Mouse (Mus musculus) CH12.LX (cell line): ENCODE results near the gene Hnrnpr. TPM values are rescaled to one million over a fixed set of nuclear protein-coding genes. Genes with fewer than 3 reads are reported as not detected.

Source experiments
- DNase-seq: peaks from one replicate; pipeline ENCODE4 v3.0.0-alpha.2; 2013; ENCODE audit errors: extremely low read depth
- H3K27ac ChIP-seq: 2 replicates; pipeline ENCODE4 v1.5.1; 2012; ENCODE audit warnings: low read depth, mild to moderate bottlenecking, control low read depth, moderate library complexity; ENCODE audit not compliant: insufficient read depth
- H3K27me3 ChIP-seq: replicated peaks from 2 replicates; pipeline ENCODE3; 2012; ENCODE audit warnings: inconsistent platforms
- H3K36me3 ChIP-seq, 2 experiments: replicated peaks in 1 of 2; 2 replicates each; pipeline versions ENCODE3 to v1.6.1; 2012; ENCODE audit warnings: inconsistent platforms in 1 of 2, low read length in 1 of 2, mild to moderate bottlenecking in 1 of 2, mixed read lengths in 1 of 2, moderate library complexity in 1 of 2; ENCODE audit not compliant: control insufficient read depth in 1 of 2, insufficient read depth in 1 of 2
- H3K4me1 ChIP-seq, 2 experiments: 2 replicates each; pipeline ENCODE4 v1.6.1; 2012; ENCODE audit warnings: inconsistent platforms in 1 of 2, moderate library complexity in 1 of 2; ENCODE audit not compliant: insufficient read depth in 2 of 2, control insufficient read depth in 1 of 2
- H3K4me2 ChIP-seq: 2 replicates; pipeline ENCODE4 v1.6.1; 2012; ENCODE audit warnings: low read depth, mild to moderate bottlenecking, control low read depth; ENCODE audit not compliant: poor library complexity, insufficient read depth, severe bottlenecking
- H3K4me3 ChIP-seq, 3 experiments: fragments of 150-350 bp in 1 of 3; sonication (generic) in 1 of 3; replicated peaks in 1 of 3; 2 replicates each; pipeline versions ENCODE3 to v1.5.1; 2011 to 2012; ENCODE audit warnings: low read depth in 2 of 3, low read length in 2 of 3, mild to moderate bottlenecking in 2 of 3, moderate library complexity in 2 of 3, control low read depth in 1 of 3, improper control_type of control experiment in 1 of 3, inconsistent platforms in 1 of 3, mixed read lengths in 1 of 3; ENCODE audit not compliant: poor library complexity in 1 of 3
- H3K79me2 ChIP-seq: replicated peaks from 2 replicates; pipeline ENCODE4 v1.6.1; 2012; ENCODE audit warnings: mild to moderate bottlenecking, moderate library complexity; ENCODE audit not compliant: control insufficient read depth, poor library complexity, insufficient read depth, severe bottlenecking; ENCODE audit errors: extremely low read depth
- H3K9ac ChIP-seq: 2 replicates; pipeline ENCODE4 v1.6.1; 2012; ENCODE audit warnings: low read depth, mild to moderate bottlenecking, control low read depth, moderate library complexity; ENCODE audit not compliant: insufficient read depth
- H3K9me3 ChIP-seq: replicated peaks from 2 replicates; pipeline ENCODE3; 2012; ENCODE audit warnings: low read length, inconsistent platforms, mixed read lengths
- CHD1 ChIP-seq: IDR thresholded peaks from 2 replicates; pipeline ENCODE4 v1.6.1; 2012; ENCODE audit warnings: low read depth, low read length, improper control_type of control experiment, inconsistent platforms
- CHD2 ChIP-seq: IDR thresholded peaks from 2 replicates; pipeline ENCODE4 v1.6.1; 2011; ENCODE audit warnings: low read length, improper control_type of control experiment
- CTCF ChIP-seq, 2 experiments: IDR thresholded peaks in 1 of 2; conservative IDR thresholded peaks in 1 of 2; 2 replicates each; pipeline ENCODE4 v1.5.1; 2011 to 2012; ENCODE audit warnings: low read depth in 2 of 2, low read length in 2 of 2, improper control_type of control experiment in 1 of 2, inconsistent platforms in 1 of 2, mild to moderate bottlenecking in 1 of 2, moderate library complexity in 1 of 2
- E2F4 ChIP-seq: IDR thresholded peaks from 2 replicates; pipeline ENCODE4 v1.6.1; 2011; ENCODE audit warnings: low read depth, low read length, improper control_type of control experiment; ENCODE audit not compliant: insufficient replicate concordance
- ELF1 ChIP-seq: IDR thresholded peaks from 2 replicates; pipeline ENCODE4 v1.6.1; 2014; ENCODE audit warnings: low read depth, mild to moderate bottlenecking, inconsistent platforms, low read length, improper control_type of control experiment
- EP300 ChIP-seq: IDR thresholded peaks from 2 replicates; pipeline ENCODE4 v1.6.1; 2011; ENCODE audit warnings: low read length, improper control_type of control experiment
- GABPA ChIP-seq: IDR thresholded peaks from 2 replicates; pipeline ENCODE4 v1.6.1; 2012; ENCODE audit warnings: low read depth, low read length, improper control_type of control experiment, inconsistent platforms; ENCODE audit not compliant: insufficient replicate concordance
- JUN ChIP-seq: IDR thresholded peaks from 2 replicates; pipeline ENCODE4 v1.6.1; 2011; ENCODE audit warnings: low read depth, mild to moderate bottlenecking, low read length, improper control_type of control experiment, moderate library complexity; ENCODE audit not compliant: insufficient read depth
- KAT2A ChIP-seq: IDR thresholded peaks from 2 replicates; pipeline ENCODE4 v1.6.1; 2012; ENCODE audit warnings: low read length, improper control_type of control experiment, inconsistent platforms; ENCODE audit not compliant: insufficient replicate concordance
- MAFK ChIP-seq: IDR thresholded peaks from 2 replicates; pipeline ENCODE4 v1.6.1; 2011; ENCODE audit warnings: low read length, improper control_type of control experiment; ENCODE audit not compliant: insufficient replicate concordance
- MAX ChIP-seq: IDR thresholded peaks from 2 replicates; pipeline ENCODE4 v1.6.1; 2011; ENCODE audit warnings: low read length, improper control_type of control experiment
- MEF2A ChIP-seq: IDR thresholded peaks from 2 replicates; pipeline ENCODE4 v1.6.1; 2014; ENCODE audit warnings: low read depth, mild to moderate bottlenecking, inconsistent platforms, low read length, improper control_type of control experiment, borderline replicate concordance
- MYC ChIP-seq: IDR thresholded peaks from 2 replicates; pipeline ENCODE4 v1.6.1; 2011; ENCODE audit warnings: low read depth, mild to moderate bottlenecking, improper control_type of control experiment, low read length
- POLR2AphosphoS2 ChIP-seq: IDR thresholded peaks from 2 replicates; pipeline ENCODE4 v1.6.1; 2011; ENCODE audit warnings: low read depth, low read length, improper control_type of control experiment
- RAD21 ChIP-seq: IDR thresholded peaks from 2 replicates; pipeline ENCODE4 v1.6.1; 2011; ENCODE audit warnings: low read depth, mild to moderate bottlenecking, low read length, improper control_type of control experiment, moderate library complexity
- RCOR1 ChIP-seq: conservative IDR thresholded peaks from 2 replicates; pipeline ENCODE4 v1.6.1; 2012; ENCODE audit warnings: low read depth, mild to moderate bottlenecking, inconsistent platforms, low read length, improper control_type of control experiment
- SIN3A ChIP-seq: IDR thresholded peaks from 2 replicates; pipeline ENCODE4 v1.6.1; 2012; ENCODE audit warnings: low read length, improper control_type of control experiment, inconsistent platforms
- TCF12 ChIP-seq: IDR thresholded peaks from 2 replicates; pipeline ENCODE4 v1.6.1; 2014; ENCODE audit warnings: low read depth, mild to moderate bottlenecking, inconsistent platforms, low read length, improper control_type of control experiment
- UBTF ChIP-seq: IDR thresholded peaks from 2 replicates; pipeline ENCODE4 v1.6.1; 2012; ENCODE audit warnings: low read depth, mild to moderate bottlenecking, inconsistent platforms, low read length, improper control_type of control experiment, moderate library complexity
- USF2 ChIP-seq: conservative IDR thresholded peaks from 2 replicates; pipeline ENCODE4 v1.6.1; 2011; ENCODE audit warnings: low read depth, low read length, improper control_type of control experiment
- ZC3H11A ChIP-seq: IDR thresholded peaks from 2 replicates; pipeline ENCODE4 v1.6.1; 2012; ENCODE audit warnings: low read depth, mild to moderate bottlenecking, inconsistent platforms, low read length, improper control_type of control experiment
- ZKSCAN1 ChIP-seq: IDR thresholded peaks from 2 replicates; pipeline ENCODE4 v1.6.1; 2012; ENCODE audit warnings: low read depth, inconsistent platforms, low read length, improper control_type of control experiment, borderline replicate concordance
- ZMIZ1 ChIP-seq: IDR thresholded peaks from 2 replicates; pipeline ENCODE4 v1.6.1; 2012; ENCODE audit warnings: low read depth, mild to moderate bottlenecking, inconsistent platforms, low read length, improper control_type of control experiment
- ZNF384 ChIP-seq: IDR thresholded peaks from 2 replicates; pipeline ENCODE4 v1.6.1; 2012; ENCODE audit warnings: low read depth, low read length, improper control_type of control experiment, inconsistent platforms
- dilution Hi-C: fragments of 300-500 bp; cut with MboI; formaldehyde crosslinking; loops from 2 replicates; pipeline ENCODE4 v1.14.3; 2020; ENCODE audit warnings: low sequenced_read_pairs; ENCODE audit not compliant: extremely low pct_unique_long_range_greater_than_20kb, extremely low pct_ligation_motif_present
- in situ Hi-C: fragments of 300-500 bp; cut with MboI; formaldehyde crosslinking; loops from 3 replicates; pipeline ENCODE4 v1.14.3; 2019; ENCODE audit warnings: low sequenced_read_pairs, low pct_ligation_motif_present, low pct_unique_long_range_greater_than_20kb, mixed read lengths
- polyA plus RNA-seq: library from polyadenylated mRNA; unstranded; fragments of >175 nt; gene quantifications from 2 replicates; pipeline ENCODE4 v1.2.1, GENCODE M21; 2012; ENCODE audit warnings: low read depth; ENCODE audit not compliant: insufficient read length
- total RNA-seq, 2 experiments: library from RNA; depleted of rRNA; stranded (reverse); fragments of 300-350 nt in 1 of 2; fragments of >200 nt in 1 of 2; gene quantifications; 2 replicates each; pipeline ENCODE4 v1.2.3; 2012 to 2014

The Hnrnpr gene
- total and polyA plus RNA-seq, 3 experiments, result 65.6 to 130 (median 117) TPM

DNA sequence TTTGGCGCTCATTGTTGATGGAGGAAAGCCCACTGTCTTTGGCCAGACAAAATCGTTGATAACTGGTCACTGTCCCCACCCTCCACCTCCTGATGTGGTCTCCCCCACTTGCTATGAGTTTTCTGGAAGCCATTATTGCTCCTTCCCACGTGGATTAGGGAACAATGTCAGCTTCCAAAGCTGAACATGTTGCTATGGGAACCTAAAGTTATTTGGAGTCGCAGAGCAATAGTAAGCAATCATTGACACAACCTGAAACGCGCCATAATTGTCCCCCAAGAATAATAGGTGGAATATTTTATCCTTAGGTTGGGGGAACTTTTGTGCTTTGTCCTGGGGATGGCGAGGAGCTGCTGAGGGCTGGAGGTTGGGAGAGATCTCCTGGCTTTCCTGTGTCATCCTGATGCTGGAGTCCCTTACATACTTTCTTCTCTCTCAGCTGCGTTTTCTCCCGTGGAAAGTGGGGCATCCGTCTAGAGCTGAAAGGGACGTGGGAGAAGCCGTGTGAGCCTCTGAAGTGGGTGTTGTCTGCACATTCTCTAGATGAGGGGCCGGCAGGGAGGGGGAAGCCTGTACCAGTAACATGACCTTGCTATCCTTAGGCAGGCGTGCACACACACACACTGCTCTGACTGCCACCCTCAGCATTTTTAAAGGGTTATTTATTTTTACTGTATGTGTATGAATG is 62.9 kb downstream of the Hnrnpr start:
- no peak overlapping the region for H3K9ac ChIP-seq
- no peaks in the 10 kb centered on the region for H3K36me3 ChIP-seq
- no peaks in the 10 kb centered on the region for H3K79me2 ChIP-seq
- H3K27me3 ChIP-seq, result peaks cover 25% of the 10 kb centered on the region
- H3K9me3 ChIP-seq, result no peaks in the 10 kb centered on the region
- H3K27ac ChIP-seq, result no peak overlapping the region
- dilution Hi-C loops, result no loop called here
- TF ChIP-seq USF2 (no peak), GABPA (no peak), SIN3A (no peak), E2F4 (no peak), RCOR1 (no peak), ZC3H11A (no peak), MYC (no peak), RAD21 (no peak), ZKSCAN1 (no peak), MEF2A (no peak), CTCF (conservative IDR thresholded peaks at IDR 0.05 in 1 of 2, IDR thresholded peaks at IDR 0.05 in 1 of 2; ENCODE audit: low read depth in 2 of 2, low read length in 2 of 2) (no peak)
- H3K4me1 ChIP-seq, result no peaks in the 10 kb centered on the region
- in situ Hi-C loops, result no loop called here
- no peak overlapping the region for H3K4me2 ChIP-seq
- H3K4me3 ChIP-seq, result no peak overlapping the region
- no peak for DNase-seq

DNA sequence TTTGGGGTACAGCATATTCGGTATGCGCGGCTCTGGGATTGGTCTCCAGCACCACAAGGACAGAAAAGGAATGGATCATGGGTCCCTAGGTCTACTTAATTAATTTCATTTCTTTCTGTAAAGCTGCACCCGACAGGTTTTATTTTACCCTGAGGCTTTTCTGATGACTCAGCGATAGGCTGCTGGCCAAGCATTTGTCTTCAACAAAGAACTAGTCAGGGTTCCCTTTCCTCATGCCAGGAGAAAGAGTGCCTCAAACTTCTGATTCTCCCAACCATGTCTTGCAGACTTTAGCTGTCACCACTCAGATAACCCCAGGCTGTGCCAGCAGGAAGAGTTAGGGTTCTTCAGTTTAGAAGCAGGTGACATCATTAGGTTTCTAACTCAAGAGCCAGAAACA is 66.3 kb downstream of the Hnrnpr start:
- no peaks in the 10 kb centered on the region for H3K4me1 ChIP-seq
- no peak overlapping the region for H3K9ac ChIP-seq
- dilution Hi-C loops, result no loop called here
- no peak overlapping the region for H3K4me3 ChIP-seq
- in situ Hi-C loops, result no loop called here
- DNase-seq, result no peak
- peaks cover 6% of the 10 kb centered on the region for H3K9me3 ChIP-seq
- H3K27ac ChIP-seq, result no peak overlapping the region
- no peaks in the 10 kb centered on the region for H3K79me2 ChIP-seq
- H3K27me3 ChIP-seq, result peaks cover 32% of the 10 kb centered on the region
- no peak overlapping the region for H3K4me2 ChIP-seq
- H3K36me3 ChIP-seq, result no peaks in the 10 kb centered on the region
- TF ChIP-seq ELF1, result no peak
- TF ChIP-seq MAFK, result peak; percentile 85
- TF ChIP-seq, all 38 proteins: peak for 1

DNA sequence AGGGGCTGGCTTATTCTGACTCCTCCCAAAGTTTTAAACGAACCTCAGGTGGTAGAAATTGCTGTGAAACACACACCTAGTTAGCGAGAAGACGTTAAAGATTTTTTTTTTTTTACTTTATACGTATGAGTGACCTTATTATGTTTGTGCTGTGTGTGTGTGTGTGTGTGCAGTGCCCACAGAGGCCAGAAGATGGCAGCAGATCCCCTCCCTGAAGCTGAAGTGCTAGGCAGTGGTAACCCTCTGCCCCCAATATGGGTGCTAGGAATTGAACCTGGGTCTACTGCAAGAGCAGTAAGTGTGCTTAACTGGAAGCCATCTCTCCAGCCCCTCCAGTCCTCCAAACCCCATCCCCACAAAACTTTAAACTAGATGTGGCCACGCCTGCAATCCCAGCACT is 72.3 kb downstream of the Hnrnpr start:
- dilution Hi-C loops (no loop called here), in situ Hi-C loops (loop anchor here (5.0 kb wide), 1 partner anchor 44 kb away; no protein-coding TSS in a partner anchor)
- peaks cover 25% of the 10 kb centered on the region for H3K27me3 ChIP-seq
- H3K4me3 ChIP-seq, result no peak overlapping the region
- H3K27ac ChIP-seq, result no peak overlapping the region
- no peaks in the 10 kb centered on the region for H3K4me1 ChIP-seq
- no peaks in the 10 kb centered on the region for H3K36me3 ChIP-seq
- H3K9me3 ChIP-seq, result peaks cover 16% of the 10 kb centered on the region
- no peak overlapping the region for H3K9ac ChIP-seq
- H3K4me2 ChIP-seq, result no peak overlapping the region
- no peak for DNase-seq
- no peaks in the 10 kb centered on the region for H3K79me2 ChIP-seq
- TF ChIP-seq RCOR1 (no peak), ZC3H11A (no peak), MEF2A (no peak), SIN3A (no peak), ZNF384 (no peak), EP300 (no peak), GABPA (no peak), ZMIZ1 (no peak), USF2 (no peak), KAT2A (no peak), MAX (no peak), JUN (no peak), MAFK (no peak), TCF12 (no peak), POLR2AphosphoS2 (no peak), CHD2 (no peak), CHD1 (no peak), MYC (no peak), UBTF (no peak)
